ENCODE assay signal across 27 mouse cellular contexts in the genomic region with DNA sequence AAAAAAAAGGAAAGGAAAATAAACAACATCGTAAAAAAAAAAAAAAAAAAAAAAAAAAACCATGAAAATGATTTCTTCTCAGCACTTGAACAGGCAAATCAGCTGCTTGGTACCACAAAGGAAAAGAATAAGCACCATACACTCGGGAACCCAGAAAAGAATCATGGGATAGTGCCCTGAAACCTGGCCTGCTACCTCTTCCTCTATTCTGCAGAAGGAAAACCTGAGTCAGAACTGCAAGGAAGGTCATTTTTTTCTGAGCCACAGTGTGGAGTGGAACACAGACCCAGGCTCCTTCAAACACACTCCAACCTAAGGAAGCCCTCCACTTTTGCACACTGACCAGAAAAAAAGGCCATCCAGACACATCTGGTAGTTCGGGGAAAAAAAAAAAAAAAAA. TPM values are rescaled to one million over a fixed set of nuclear protein-coding genes. Genes with fewer than 3 reads are reported as not detected.
DNase-seq lines count a peak whose midpoint lies in the region; ATAC-seq and TF ChIP-seq lines count a peak whose summit lies in the region.
"Had no signal": no experiment of that assay in that cellular context is flagged by ENCODE, and none has a peak within 500 bp of the region (broad histone marks: within the 10 kb centered on the region; RNA-seq: fewer than 3 reads in every experiment).

No protein-coding gene starts in this region.

- no peaks in the 10 kb centered on the region for H3K27me3 ChIP-seq in splenic B cell, adult 2 months (ENCODE audit: control insufficient read depth, insufficient read depth, low read length, poor library complexity, severe bottlenecking)
- H3K27me3 ChIP-seq in midbrain, embryonic 10.5 days (ENCODE audit: low read depth, poor library complexity, severe bottlenecking): no peaks in the 10 kb centered on the region; the same call in 1 of the 2 replicates
- no peaks in the 10 kb centered on the region; the same call in 1 of the 2 replicates for H3K27me3 ChIP-seq in hindbrain, embryonic 11.5 days (ENCODE audit: control insufficient read depth, insufficient read depth, low read length)
- H3K27me3 ChIP-seq: forebrain, embryonic 12.5 days; forebrain, embryonic 15.5 days; intestine, embryonic 15.5 days had no signal

- no peak overlapping the region for H3K4me3 ChIP-seq in bone marrow macrophage, adult 2 months (ENCODE audit: insufficient read depth, low read length)
- no peak overlapping the region for H3K4me3 ChIP-seq in midbrain, embryonic 10.5 days
- H3K4me3 ChIP-seq in hindbrain, embryonic 11.5 days (ENCODE audit: low read depth, low read length): no peak overlapping the region
- H3K4me3 ChIP-seq: embryonic facial prominence, embryonic 10.5 days; embryonic facial prominence, embryonic 13.5 days; erythroblast, embryonic 14.5 days; forebrain, embryonic 12.5 days; forebrain, embryonic 15.5 days; hindbrain, embryonic 13.5 days; intestine, embryonic 15.5 days had no signal

- H3K9me3 ChIP-seq in midbrain, embryonic 10.5 days (replicated peaks): no peaks in the 10 kb centered on the region
- no peaks in the 10 kb centered on the region for H3K9me3 ChIP-seq in hindbrain, embryonic 11.5 days (ENCODE audit: control insufficient read depth, low read length)
- H3K9me3 ChIP-seq: embryonic facial prominence, embryonic 10.5 days; embryonic facial prominence, embryonic 13.5 days; forebrain, embryonic 12.5 days; forebrain, embryonic 15.5 days; hindbrain, embryonic 13.5 days; intestine, embryonic 15.5 days had no signal

- no peak for TF ChIP-seq CTCF in bone marrow macrophage, adult 2 months (IDR thresholded peaks at IDR 0.05; ENCODE audit: low read depth, low read length)

- 85% methylated on average over 3 of the region's 3 CpGs for WGBS in midbrain, embryonic 10.5 days
- 88% methylated on average over 3 of the region's 3 CpGs for WGBS in hindbrain, embryonic 11.5 days

- ATAC-seq in megakaryocyte, adult 5-6 weeks (ENCODE audit: poor library complexity, severe bottlenecking): peak; percentile 54
- no peak for ATAC-seq in monocyte, adult 5-6 weeks (replicated peaks; ENCODE audit: insufficient number of reproducible peaks, low FRiP score, low TSS enrichment, poor library complexity, severe bottlenecking)
- ATAC-seq in hindbrain, embryonic 11.5 days (ENCODE audit: low FRiP score): no peak
- ATAC-seq: forebrain, embryonic 15.5 days; hindbrain, embryonic 16.5 days; intestine, embryonic 15.5 days; Patski had no signal

- H3K36me3 ChIP-seq in splenic B cell, adult 2 months (ENCODE audit: control insufficient read depth, insufficient read depth, low read length, poor library complexity, severe bottlenecking): no peaks in the 10 kb centered on the region
- no peaks in the 10 kb centered on the region for H3K36me3 ChIP-seq in midbrain, embryonic 10.5 days
- H3K36me3 ChIP-seq in hindbrain, embryonic 11.5 days (ENCODE audit: control insufficient read depth, insufficient read depth, low read length): no peaks in the 10 kb centered on the region
- H3K36me3 ChIP-seq: embryonic facial prominence, embryonic 10.5 days; embryonic facial prominence, embryonic 13.5 days; forebrain, embryonic 12.5 days; forebrain, embryonic 15.5 days; hindbrain, embryonic 13.5 days; intestine, embryonic 15.5 days had no signal

- no peak for TF ChIP-seq POLR2A in bone marrow macrophage, adult 2 months (IDR thresholded peaks at IDR 0.05; ENCODE audit: borderline replicate concordance, low read depth, low read length)

- peak overlapping the region; percentile 52 for H3K27ac ChIP-seq in bone marrow macrophage, adult 2 months (ENCODE audit: insufficient read depth, low read depth, low read length)
- no peak overlapping the region for H3K27ac ChIP-seq in midbrain, embryonic 10.5 days (replicated peaks)
- no peak overlapping the region for H3K27ac ChIP-seq in hindbrain, embryonic 11.5 days (ENCODE audit: low read depth, low read length)
- H3K27ac ChIP-seq: embryonic facial prominence, embryonic 10.5 days; embryonic facial prominence, embryonic 13.5 days; forebrain, embryonic 12.5 days; forebrain, embryonic 15.5 days; hindbrain, embryonic 13.5 days; intestine, embryonic 15.5 days had no signal

- H3K4me2 ChIP-seq in hindbrain, embryonic 11.5 days (replicated peaks; ENCODE audit: low read depth, low read length): no peak overlapping the region
- H3K4me2 ChIP-seq: embryonic facial prominence, embryonic 13.5 days; forebrain, embryonic 12.5 days; forebrain, embryonic 15.5 days; heart, embryonic 11.5 days; hindbrain, embryonic 13.5 days; intestine, embryonic 15.5 days had no signal

- H3K4me1 ChIP-seq in bone marrow macrophage, adult 2 months (ENCODE audit: control insufficient read depth, insufficient read depth, low read length): peaks cover 38% of the 10 kb centered on the region
- H3K4me1 ChIP-seq in midbrain, embryonic 10.5 days: no peaks in the 10 kb centered on the region
- no peaks in the 10 kb centered on the region for H3K4me1 ChIP-seq in hindbrain, embryonic 11.5 days (replicated peaks; ENCODE audit: control insufficient read depth, insufficient read depth, low read length)
- H3K4me1 ChIP-seq: embryonic facial prominence, embryonic 10.5 days; embryonic facial prominence, embryonic 13.5 days; forebrain, embryonic 12.5 days; forebrain, embryonic 15.5 days; hindbrain, embryonic 13.5 days; intestine, embryonic 15.5 days had no signal

- no peak overlapping the region for H3K9ac ChIP-seq in hindbrain, embryonic 11.5 days (ENCODE audit: low read depth, low read length)
- H3K9ac ChIP-seq: embryonic facial prominence, embryonic 13.5 days; forebrain, embryonic 12.5 days; forebrain, embryonic 15.5 days; hindbrain, embryonic 13.5 days; intestine, embryonic 15.5 days had no signal

- peak; percentile 49 for DNase-seq in 416B (ENCODE audit: low read depth)
- peak; percentile 23 for DNase-seq in splenic B cell, adult 2 months (ENCODE audit: low read depth, low spot score)
- no peak for DNase-seq in midbrain, embryonic 10.5 days (ENCODE audit: low spot score)
- DNase-seq in hindbrain, embryonic 11.5 days (ENCODE audit: low spot score): no peak
- DNase-seq: adrenal gland, postnatal 10 days; adrenal gland, postnatal 36 days; B cell, adult 2 months; cerebellum, adult 18-20 months; cerebellum, adult 9-10 months; cerebellum, postnatal 14 days; embryo, embryonic 11 days; gastrocnemius, postnatal 10 days; gastrocnemius, postnatal 36 days; heart, adult 11 months had no signal

RNA-seq across cellular contexts. Expression of gene Apbb1ip, which starts 24.1 kb away (rescaled TPM):
- 171 and 182 TPM in 2 replicates for polyA plus RNA-seq in bone marrow macrophage, adult 2 months (2012; ENCODE audit: insufficient read depth, insufficient read length, missing spikeins)
- total RNA-seq in megakaryocyte, adult 5-6 weeks (2015): 194 and 206 TPM in 2 replicates
- total RNA-seq in megakaryocyte, adult 5-6 weeks (2017): 27.6 and 49.7 TPM in 2 replicates
- 58.1 to 181 TPM (median 70.4 TPM) in 3 replicates for total RNA-seq in monocyte, adult 5-6 weeks (2017)
- 0.84 and 1.1 TPM in 2 replicates for polyA plus RNA-seq in midbrain, embryonic 10.5 days (2016; fragmentation: Nextera tagmentation; extraction: Ambion mirVana)
- polyA plus RNA-seq in hindbrain, embryonic 11.5 days (2014; fragmentation: Nextera tagmentation; extraction: Ambion mirVana): 0.81 and 1.2 TPM in 2 replicates
- polyA plus RNA-seq: Patski had no signal

Comparison
In these comparisons a context has a peak if more than half of its experiments do, and no peak if none do; other contexts are left out.
1. DNase-seq: peak in 416B (single experiment) and splenic B cell, adult 2 months (single experiment); none in midbrain, embryonic 10.5 days (single experiment) and hindbrain, embryonic 11.5 days (single experiment).
2. RNA of gene Apbb1ip, which starts 24.1 kb away (polyA plus RNA-seq): 171 to 182 TPM in bone marrow macrophage, adult 2 months; 0.81 to 1.2 TPM in hindbrain, embryonic 11.5 days and 0.84 to 1.1 TPM in midbrain, embryonic 10.5 days; every median in the first group is over 10 times any median in the second.